Mouse (Mus musculus) heart, embryonic 16.5 days (tissue): Measurements from ENCODE around the gene Foxl2. TPM values are rescaled to one million over a fixed set of nuclear protein-coding genes. Genes with fewer than 3 reads are reported as not detected.

Source experiments
- ATAC-seq: fragments of 200-750 bp; cut with Nextera tagmentation; replicated peaks from 2 replicates; pipeline ENCODE4 v1.8.0; 2017; ENCODE audit warnings: moderate number of reproducible peaks; ENCODE audit not compliant: insufficient read depth, low FRiP score; ENCODE audit errors: extremely low read depth
- H3K27ac ChIP-seq: fragments of 300-500 bp; sonication (generic); 2 replicates; pipeline ENCODE4 v1.5.1; 2014; ENCODE audit warnings: mild to moderate bottlenecking, low read length, control low read depth, moderate library complexity
- H3K27me3 ChIP-seq: fragments of 300-500 bp; sonication (generic); 2 replicates; pipeline ENCODE4 v1.6.1; 2014; ENCODE audit warnings: low read length, mixed read lengths; ENCODE audit not compliant: control insufficient read depth, insufficient read depth
- H3K36me3 ChIP-seq: fragments of 300-500 bp; sonication (generic); 2 replicates; pipeline ENCODE4 v1.6.1; 2014; ENCODE audit not compliant: control insufficient read depth, insufficient read depth
- H3K4me1 ChIP-seq: fragments of 300-500 bp; sonication (generic); 2 replicates; pipeline ENCODE4 v1.6.1; 2014; ENCODE audit warnings: low read length, mixed read lengths; ENCODE audit not compliant: control insufficient read depth, insufficient read depth
- H3K4me2 ChIP-seq: fragments of 300-500 bp; sonication (generic); 2 replicates; pipeline ENCODE4 v1.6.1; 2014; ENCODE audit warnings: low read depth, mild to moderate bottlenecking, control low read depth, low read length
- H3K4me3 ChIP-seq: fragments of 300-500 bp; sonication (generic); 2 replicates; pipeline ENCODE4 v1.5.1; 2014; ENCODE audit warnings: mild to moderate bottlenecking, control low read depth, low read length
- H3K9ac ChIP-seq: fragments of 300-500 bp; sonication (generic); 2 replicates; pipeline ENCODE4 v1.6.1; 2014; ENCODE audit warnings: low read length, control low read depth
- H3K9me3 ChIP-seq: fragments of 300-500 bp; sonication (generic); replicated peaks from 2 replicates; pipeline ENCODE4 v1.6.1; 2016; ENCODE audit warnings: low read length; ENCODE audit not compliant: control insufficient read depth
- whole genome bisulfite sequencing: fragments of 180-500 bp; shearing (Covaris S2); extraction: QIAGEN DNeasy Blood & Tissue Kit; methylation state at CpG from one replicate; pipeline ENCODE4 v1.1.7; 2014; 5-methylcytosine and 5-hydroxymethylcytosine counted together
- polyA plus RNA-seq: library from polyadenylated mRNA; unstranded; fragments of >200 nt; fragmentation: Nextera tagmentation; extraction: Ambion mirVana; gene quantifications from 2 replicates; pipeline ENCODE4 v1.2.1, GENCODE M21; 2015

Foxl2 gene
- 0.05 TPM in 1 of 2 replicates, not detected in the other for polyA plus RNA-seq

DNA sequence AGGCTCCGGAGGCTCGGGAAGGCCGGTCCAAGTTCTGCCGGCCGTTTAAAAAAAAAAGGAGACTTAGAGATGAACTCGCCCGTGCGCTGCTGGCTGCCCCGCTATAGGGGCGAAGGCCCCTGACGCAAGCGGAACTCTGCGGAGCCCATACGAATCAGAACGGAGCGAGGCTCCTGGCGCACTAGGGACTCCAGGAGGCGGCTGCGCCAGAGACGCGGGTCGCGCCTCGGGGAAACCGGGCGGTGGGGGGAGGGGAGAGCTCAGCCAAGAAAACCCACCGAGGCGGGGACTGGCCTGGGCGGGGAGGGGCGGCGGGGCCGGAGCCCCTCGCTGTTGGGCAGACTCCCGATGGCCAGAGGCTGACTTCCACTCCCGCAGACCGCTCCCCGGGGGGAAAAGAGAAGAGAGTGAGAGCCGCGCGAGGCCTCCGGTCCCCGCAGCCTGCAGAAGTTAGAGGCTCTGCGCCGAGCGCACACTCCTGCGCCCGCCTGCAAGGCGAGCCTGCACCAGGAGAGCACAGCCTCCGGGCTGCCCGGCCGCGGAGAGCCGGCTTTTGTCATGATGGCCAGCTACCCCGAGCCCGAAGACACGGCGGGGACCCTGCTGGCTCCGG lies at the start of gene Foxl2:
Gene Foxl2 (plus strand): TSS at position 186 of the 613 bp plus-strand sequence.
- WGBS = under 1% methylated on average over 58 of the region's 58 CpGs
- ATAC-seq = no peak

DNA sequence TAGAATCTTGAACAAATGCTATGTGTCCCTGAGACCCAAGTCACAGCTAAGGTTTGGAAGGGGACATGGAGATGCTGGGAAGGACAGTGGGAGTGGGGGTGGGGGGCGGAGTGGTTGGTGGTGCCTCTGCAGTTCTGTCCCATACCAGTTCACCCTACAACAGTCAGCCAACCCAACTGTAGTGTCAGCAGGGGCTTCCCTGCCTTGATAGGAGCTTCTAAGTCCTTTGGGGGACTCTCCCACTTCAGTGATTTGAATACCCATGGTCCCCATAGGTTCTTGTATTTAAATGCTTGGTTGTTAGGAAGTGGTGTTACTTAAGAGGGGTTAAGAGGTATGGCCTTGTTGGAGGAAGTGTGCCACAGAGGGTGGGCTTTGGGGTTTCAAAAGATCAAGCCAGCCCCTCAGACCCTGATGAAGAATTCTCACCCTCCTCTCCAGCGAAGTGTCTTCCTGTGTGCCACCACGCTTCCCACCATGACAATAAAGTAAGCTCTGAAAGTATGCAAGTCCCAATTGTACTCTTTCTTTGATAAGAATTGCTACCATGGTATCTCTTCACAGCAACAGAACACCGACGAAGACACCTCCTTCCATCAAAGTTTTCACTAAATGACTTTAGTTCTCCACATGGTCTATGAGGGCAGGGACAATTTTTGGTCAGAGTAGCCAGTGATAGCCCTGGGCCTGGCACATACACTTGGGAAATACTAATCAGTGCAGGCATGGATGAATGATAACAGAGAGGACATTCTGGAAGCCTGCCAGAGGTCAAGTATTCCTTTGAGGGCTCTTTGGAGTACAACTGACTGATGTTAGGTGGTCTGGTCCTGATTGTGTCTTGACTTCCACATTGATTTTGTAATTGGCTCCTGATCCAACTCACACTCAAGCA lies 34.2 kb upstream of the Foxl2 start:
- Histone ChIP-seq H3K27ac (no peak overlapping the region), H3K4me1 (no peaks in the 10 kb centered on the region), H3K36me3 (no peaks in the 10 kb centered on the region), H3K9ac (no peak overlapping the region), H3K4me3 (no peak overlapping the region), H3K27me3 (no peaks in the 10 kb centered on the region), H3K9me3 (no peaks in the 10 kb centered on the region), H3K4me2 (no peak overlapping the region)
- WGBS = 88% methylated on average over 5 of the region's 5 CpGs
- ATAC-seq = no peak

More for the DNA sequence above, at the start of gene Foxl2:
- Histone ChIP-seq H3K4me3 (peak within 1 kb of the TSS; percentile 53), H3K27ac (no peak within 1 kb of the TSS), H3K4me2 (peak within 1 kb of the TSS; percentile 83), H3K4me1 (peaks cover 21% of the 10 kb centered on the region), H3K9ac (0 out of 2 replicates have a peak within 1 kb of the TSS, but pooled peaks have one; percentile 13), H3K27me3 (peaks cover 85% of the 10 kb centered on the region), H3K36me3 (no peaks in the 10 kb centered on the region), H3K9me3 (no peaks in the 10 kb centered on the region)

DNA sequence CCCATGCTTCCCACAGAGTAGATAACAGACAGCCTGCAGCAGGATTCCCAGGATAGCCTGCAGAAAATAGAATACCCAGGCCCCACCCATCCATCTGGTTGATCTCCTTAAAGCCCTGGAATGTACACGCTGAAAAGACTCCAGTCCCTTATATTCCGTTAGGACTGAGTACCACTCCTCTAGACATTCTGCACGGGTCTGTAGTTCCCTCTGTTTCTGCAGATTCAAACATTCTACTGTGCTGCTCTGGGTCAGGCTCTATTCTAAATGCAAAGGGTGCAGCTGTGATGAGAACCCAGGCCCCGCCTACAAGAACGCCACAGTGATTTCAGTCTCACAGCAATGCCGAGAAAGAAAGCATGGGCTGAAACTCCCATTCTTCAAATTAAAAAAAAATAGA lies 32.0 kb upstream of the Foxl2 start:
- Histone ChIP-seq H3K9ac (no peak overlapping the region), H3K27ac (no peak overlapping the region), H3K4me3 (no peak overlapping the region), H3K4me2 (0 out of 2 replicates have a peak overlapping the region, but pooled peaks have one; percentile 0), H3K9me3 (no peaks in the 10 kb centered on the region), H3K4me1 (no peaks in the 10 kb centered on the region), H3K27me3 (no peaks in the 10 kb centered on the region), H3K36me3 (no peaks in the 10 kb centered on the region)
- WGBS = 23% methylated on average over 6 of the region's 6 CpGs
- no peak for ATAC-seq

DNA sequence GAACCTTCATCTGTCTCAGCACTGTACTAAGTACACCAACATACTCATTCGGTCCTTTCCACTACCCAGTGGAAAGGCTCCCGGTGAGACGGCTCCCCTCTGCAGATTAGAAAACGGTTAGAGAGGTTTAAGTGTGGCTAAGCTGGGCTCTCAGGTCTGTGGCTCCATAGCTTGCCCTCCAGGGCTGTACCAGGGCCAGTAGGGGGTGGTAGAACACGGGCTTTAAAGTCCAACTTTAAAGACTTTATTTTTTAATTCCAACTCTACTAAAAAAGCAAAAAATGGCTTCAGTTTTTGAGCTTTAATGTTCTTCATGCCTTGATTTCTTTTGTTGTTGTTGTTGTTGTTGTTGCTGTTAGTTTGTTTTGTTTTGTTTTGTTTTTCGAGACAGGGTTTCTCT lies 30.9 kb upstream of the Foxl2 start:
- no peak for ATAC-seq
- H3K9me3 ChIP-seq = no peaks in the 10 kb centered on the region

DNA sequence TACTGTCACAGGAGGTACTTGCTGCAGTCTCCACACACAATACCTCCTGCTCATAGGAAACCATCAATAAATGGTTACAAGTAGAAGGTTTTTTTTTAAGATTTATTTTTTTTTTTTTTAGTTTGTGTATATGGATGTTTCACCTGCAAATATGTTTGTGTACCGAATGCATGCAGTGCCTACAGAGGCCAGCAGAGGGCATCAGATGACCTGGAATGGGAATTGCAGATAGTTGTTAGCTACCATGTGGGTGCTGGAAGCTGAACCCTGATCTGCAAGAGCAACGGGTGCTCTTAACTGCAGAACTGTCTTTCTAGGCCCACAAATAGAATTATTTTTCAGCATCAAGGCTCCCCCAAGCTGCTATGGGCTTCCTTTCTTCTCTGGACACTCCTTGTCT lies 25.6 kb upstream of the Foxl2 start:
- Histone ChIP-seq H3K4me2 (no peak overlapping the region), H3K4me1 (no peaks in the 10 kb centered on the region), H3K36me3 (no peaks in the 10 kb centered on the region), H3K9me3 (peaks cover 4% of the 10 kb centered on the region; the same call in 1 of the 2 replicates), H3K27me3 (no peaks in the 10 kb centered on the region), H3K4me3 (no peak overlapping the region), H3K9ac (no peak overlapping the region), H3K27ac (no peak overlapping the region)
- no peak for ATAC-seq
- 84% methylated on average over 2 of the region's 2 CpGs for WGBS

More for the DNA sequence above, 30.9 kb upstream of the Foxl2 start:
- H3K4me1 ChIP-seq = no peaks in the 10 kb centered on the region
- H3K4me3 ChIP-seq = no peak overlapping the region
- no peak overlapping the region for H3K4me2 ChIP-seq
- 50% methylated on average over 6 of the region's 6 CpGs for WGBS
- no peak overlapping the region for H3K27ac ChIP-seq
- H3K27me3 ChIP-seq = no peaks in the 10 kb centered on the region
- H3K36me3 ChIP-seq = no peaks in the 10 kb centered on the region
- no peak overlapping the region for H3K9ac ChIP-seq

DNA sequence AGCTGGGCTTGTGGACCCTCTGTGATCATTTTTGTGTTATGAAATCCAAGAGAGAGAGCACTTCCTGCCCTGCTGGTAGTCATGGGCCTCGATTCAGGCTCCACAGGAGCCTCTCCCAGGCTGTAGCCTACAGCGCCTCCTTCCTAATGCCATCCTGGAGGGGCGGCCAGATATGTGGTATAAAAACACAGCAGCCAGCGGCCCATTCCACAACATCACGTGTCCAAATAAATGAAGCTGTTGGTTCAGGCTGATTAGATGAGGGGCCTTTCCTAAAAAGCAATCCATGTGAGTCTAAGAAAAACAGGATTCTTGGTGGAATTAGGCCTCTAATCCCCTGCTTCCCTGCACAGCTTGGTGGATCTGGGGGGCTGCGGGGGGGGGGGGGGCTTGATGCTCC lies 22.2 kb upstream of the Foxl2 start:
- ATAC-seq = no peak
- no peak overlapping the region for H3K27ac ChIP-seq
- WGBS = 35% methylated on average over 6 of the region's 6 CpGs

DNA sequence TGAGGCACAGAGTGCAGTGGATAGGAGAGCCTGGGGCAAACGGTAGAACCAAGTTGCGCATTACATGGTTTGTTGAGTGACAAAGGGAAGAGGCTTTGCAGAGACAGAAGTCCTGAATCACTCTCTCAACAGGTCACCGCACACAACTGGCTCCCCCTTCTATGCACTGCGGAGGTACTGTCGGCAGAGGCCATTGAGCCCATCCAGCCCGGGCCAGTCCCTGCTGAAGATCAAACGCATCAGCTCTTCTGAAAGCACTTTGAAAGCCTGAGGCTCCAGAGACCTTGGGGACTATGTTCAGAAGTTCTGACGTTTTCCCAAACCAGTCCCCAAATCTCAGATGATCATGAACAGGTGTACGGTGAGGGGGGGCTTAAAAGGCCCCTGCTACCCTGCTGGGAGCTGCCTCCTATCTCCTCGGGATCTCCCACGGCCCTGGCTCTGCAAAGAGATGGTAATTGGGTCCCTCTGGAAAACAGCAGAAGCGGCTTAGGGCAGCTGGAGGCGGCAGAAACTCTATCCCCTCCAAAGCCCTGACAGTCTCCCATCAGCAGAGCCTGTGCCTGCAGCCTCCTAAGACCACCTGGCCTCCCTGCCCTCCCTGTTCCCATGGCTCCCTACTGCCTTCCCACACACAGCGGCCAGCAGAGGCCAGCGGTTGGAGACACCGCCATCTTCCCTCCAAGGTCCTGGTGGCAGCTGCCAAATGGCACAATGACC lies 19.7 kb upstream of the Foxl2 start:
- ATAC-seq = no peak
- no peak overlapping the region for H3K4me3 ChIP-seq
- no peaks in the 10 kb centered on the region for H3K4me1 ChIP-seq
- no peak overlapping the region for H3K9ac ChIP-seq
- H3K27me3 ChIP-seq = no peaks in the 10 kb centered on the region; the same call in 1 of the 2 replicates
- no peaks in the 10 kb centered on the region for H3K9me3 ChIP-seq
- no peaks in the 10 kb centered on the region for H3K36me3 ChIP-seq
- H3K4me2 ChIP-seq = no peak overlapping the region
- H3K27ac ChIP-seq = no peak overlapping the region
- WGBS = 26% methylated on average over 16 of the region's 16 CpGs

More for the DNA sequence above, 22.2 kb upstream of the Foxl2 start:
- no peak overlapping the region for H3K9ac ChIP-seq
- H3K9me3 ChIP-seq = peaks cover 4% of the 10 kb centered on the region; the same call in 1 of the 2 replicates
- H3K36me3 ChIP-seq = no peaks in the 10 kb centered on the region
- no peak overlapping the region for H3K4me2 ChIP-seq
- no peak overlapping the region for H3K4me3 ChIP-seq
- no peaks in the 10 kb centered on the region for H3K4me1 ChIP-seq
- no peaks in the 10 kb centered on the region; the same call in 1 of the 2 replicates for H3K27me3 ChIP-seq

DNA sequence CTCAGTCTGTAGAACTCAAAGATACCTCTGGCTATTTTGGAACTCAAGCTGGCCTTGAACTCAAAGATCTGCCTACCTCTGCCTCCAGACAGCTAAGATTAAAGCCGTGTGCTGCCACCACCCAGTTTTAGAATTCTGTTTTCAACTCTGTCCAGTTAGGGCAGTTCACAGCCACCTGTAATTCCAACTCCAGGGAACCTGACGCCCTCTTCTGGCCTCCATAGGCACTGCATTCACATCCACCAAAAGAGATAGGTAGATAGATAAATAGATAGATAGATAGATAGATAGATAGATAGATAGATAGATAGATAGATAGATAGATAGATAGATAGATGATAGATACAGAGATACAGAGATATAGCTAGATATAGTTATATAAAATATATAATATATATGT lies 15.8 kb upstream of the Foxl2 start:
- Histone ChIP-seq H3K4me3 (no peak overlapping the region), H3K4me2 (no peak overlapping the region), H3K4me1 (no peaks in the 10 kb centered on the region), H3K9me3 (no peaks in the 10 kb centered on the region), H3K9ac (no peak overlapping the region), H3K36me3 (no peaks in the 10 kb centered on the region), H3K27ac (no peak overlapping the region), H3K27me3 (no peaks in the 10 kb centered on the region; the same call in 1 of the 2 replicates)
- no peak for ATAC-seq
- WGBS = 16% methylated on average over 2 of the region's 2 CpGs
